Mouse (Mus musculus): ENCODE measurements at regions not wholly inside any gene's neighbourhood (a gene's known extent, or its start where the extent isn't known, plus 50 kb on each side); places are given as distances from the start of the nearest gene placed in this dataset.
A peak's percentile ranks its signal among the peaks of the same experiment; 100 is the strongest.
"Not testable (repeated sequence)": the region's sequence is repeated elsewhere in the genome, so short reads cannot be mapped to it uniquely, and the experiment has no call there.

GRCm38 (mm10) chr4:22237640-22238039, 119.7 kb upstream of the Fbxl4 start:
- H3K4me1 ChIP-seq (ENCODE audit: control insufficient read depth, insufficient read depth, low read length), result no peaks in the 10 kb centered on the region
- no peaks in the 10 kb centered on the region for H3K36me3 ChIP-seq (ENCODE audit: control insufficient read depth, insufficient read depth, low read length)
- H3K4me3 ChIP-seq (ENCODE audit: low read depth, low read length), result no peak overlapping the region
- 86% methylated on average over 3 of the region's 3 CpGs for WGBS
- no peak overlapping the region for H3K4me2 ChIP-seq (ENCODE audit: low read depth, low read length)
- no peak overlapping the region for H3K9ac ChIP-seq (replicated peaks; ENCODE audit: low read depth, low read length)
- no peak for ATAC-seq (ENCODE audit: low read depth)
- no peak overlapping the region for H3K27ac ChIP-seq (ENCODE audit: low read depth, low read length)
- no peaks in the 10 kb centered on the region for H3K27me3 ChIP-seq (ENCODE audit: control insufficient read depth, insufficient read depth, low read length)
- no peaks in the 10 kb centered on the region for H3K9me3 ChIP-seq (ENCODE audit: control insufficient read depth, low read length)

GRCm38 (mm10) chr4:22250276-22250675, 107.1 kb upstream of the Fbxl4 start:
- H3K27ac ChIP-seq (ENCODE audit: low read depth, low read length); H3K27me3 ChIP-seq (ENCODE audit: control insufficient read depth, insufficient read depth, low read length); H3K36me3 ChIP-seq (ENCODE audit: control insufficient read depth, insufficient read depth, low read length); H3K4me1 ChIP-seq (ENCODE audit: control insufficient read depth, insufficient read depth, low read length); H3K9ac ChIP-seq (replicated peaks; ENCODE audit: low read depth, low read length); H3K4me3 ChIP-seq (ENCODE audit: low read depth, low read length); H3K4me2 ChIP-seq (ENCODE audit: low read depth, low read length); H3K9me3 ChIP-seq (ENCODE audit: control insufficient read depth, low read length); ATAC-seq (ENCODE audit: low read depth): not testable (repeated sequence)
- 6% methylated on average over 1 of the region's 1 CpGs for WGBS

- H3K4me3 ChIP-seq (ENCODE audit: low read depth, low read length), result no peak overlapping the region
- no peaks in the 10 kb centered on the region for H3K4me1 ChIP-seq (ENCODE audit: control insufficient read depth, insufficient read depth, low read length)
- H3K27me3 ChIP-seq (ENCODE audit: control insufficient read depth, insufficient read depth, low read length), result no peaks in the 10 kb centered on the region
- no peaks in the 10 kb centered on the region for H3K36me3 ChIP-seq (ENCODE audit: control insufficient read depth, insufficient read depth, low read length)
- no peak overlapping the region for H3K9ac ChIP-seq (replicated peaks; ENCODE audit: low read depth, low read length)
- WGBS, result 52% methylated on average over 6 of the region's 6 CpGs
- no peak for ATAC-seq (ENCODE audit: low read depth)
- no peak overlapping the region for H3K27ac ChIP-seq (ENCODE audit: low read depth, low read length)
- no peaks in the 10 kb centered on the region for H3K9me3 ChIP-seq (ENCODE audit: control insufficient read depth, low read length)
- H3K4me2 ChIP-seq (ENCODE audit: low read depth, low read length), result no peak overlapping the region
Observed at GRCm38 (mm10) chr4:22263903-22264302, 93.4 kb upstream of the Fbxl4 start.

- no peak for ATAC-seq (ENCODE audit: low read depth)
- 79% methylated on average over 6 of the region's 6 CpGs for WGBS
- no peak overlapping the region for H3K9ac ChIP-seq (replicated peaks; ENCODE audit: low read depth, low read length)
- no peaks in the 10 kb centered on the region for H3K36me3 ChIP-seq (ENCODE audit: control insufficient read depth, insufficient read depth, low read length)
- no peaks in the 10 kb centered on the region for H3K9me3 ChIP-seq (ENCODE audit: control insufficient read depth, low read length)
- no peak overlapping the region for H3K4me3 ChIP-seq (ENCODE audit: low read depth, low read length)
- H3K27ac ChIP-seq (ENCODE audit: low read depth, low read length), result no peak overlapping the region
- H3K4me1 ChIP-seq (ENCODE audit: control insufficient read depth, insufficient read depth, low read length), result no peaks in the 10 kb centered on the region
- no peak overlapping the region for H3K4me2 ChIP-seq (ENCODE audit: low read depth, low read length)
- no peaks in the 10 kb centered on the region for H3K27me3 ChIP-seq (ENCODE audit: control insufficient read depth, insufficient read depth, low read length)
Observed at GRCm38 (mm10) chr4:22269064-22269463, 88.3 kb upstream of the Fbxl4 start.

- Histone ChIP-seq H3K4me2 (ENCODE audit: low read depth, low read length) (no peak overlapping the region), H3K27me3 (ENCODE audit: control insufficient read depth, insufficient read depth, low read length) (no peaks in the 10 kb centered on the region), H3K36me3 (ENCODE audit: control insufficient read depth, insufficient read depth, low read length) (no peaks in the 10 kb centered on the region), H3K9ac (replicated peaks; ENCODE audit: low read depth, low read length) (no peak overlapping the region), H3K27ac (ENCODE audit: low read depth, low read length) (no peak overlapping the region), H3K4me1 (ENCODE audit: control insufficient read depth, insufficient read depth, low read length) (no peaks in the 10 kb centered on the region), H3K9me3 (ENCODE audit: control insufficient read depth, low read length) (no peaks in the 10 kb centered on the region), H3K4me3 (ENCODE audit: low read depth, low read length) (no peak overlapping the region)
- WGBS, result 82% methylated on average over 4 of the region's 4 CpGs
- no peak for ATAC-seq (ENCODE audit: low read depth)
Observed at GRCm38 (mm10) chr4:22274178-22274577, 83.2 kb upstream of the Fbxl4 start.

GRCm38 (mm10) chr4:22282536-22283323, 74.6 kb upstream of the Fbxl4 start:
- no peak overlapping the region for H3K27ac ChIP-seq (ENCODE audit: low read depth, low read length)
- no peaks in the 10 kb centered on the region for H3K27me3 ChIP-seq (ENCODE audit: control insufficient read depth, insufficient read depth, low read length)
- H3K4me1 ChIP-seq (ENCODE audit: control insufficient read depth, insufficient read depth, low read length), result no peaks in the 10 kb centered on the region
- no peak overlapping the region for H3K4me2 ChIP-seq (ENCODE audit: low read depth, low read length)
- H3K9ac ChIP-seq (replicated peaks; ENCODE audit: low read depth, low read length), result no peak overlapping the region
- ATAC-seq (ENCODE audit: low read depth), result no peak
- no peak overlapping the region for H3K4me3 ChIP-seq (ENCODE audit: low read depth, low read length)
- no peaks in the 10 kb centered on the region for H3K36me3 ChIP-seq (ENCODE audit: control insufficient read depth, insufficient read depth, low read length)
- H3K9me3 ChIP-seq (ENCODE audit: control insufficient read depth, low read length), result no peaks in the 10 kb centered on the region
- 84% methylated on average over 4 of the region's 4 CpGs for WGBS

GRCm38 (mm10) chr4:22292169-22292568, 65.2 kb upstream of the Fbxl4 start:
- Histone ChIP-seq H3K27me3 (ENCODE audit: control insufficient read depth, insufficient read depth, low read length) (no peaks in the 10 kb centered on the region), H3K27ac (ENCODE audit: low read depth, low read length) (no peak overlapping the region), H3K36me3 (ENCODE audit: control insufficient read depth, insufficient read depth, low read length) (no peaks in the 10 kb centered on the region), H3K4me1 (ENCODE audit: control insufficient read depth, insufficient read depth, low read length) (no peaks in the 10 kb centered on the region), H3K9ac (replicated peaks; ENCODE audit: low read depth, low read length) (no peak overlapping the region), H3K4me3 (ENCODE audit: low read depth, low read length) (no peak overlapping the region), H3K4me2 (ENCODE audit: low read depth, low read length) (no peak overlapping the region), H3K9me3 (ENCODE audit: control insufficient read depth, low read length) (no peaks in the 10 kb centered on the region)
- ATAC-seq (ENCODE audit: low read depth), result no peak
- 57% methylated on average over 3 of the region's 3 CpGs for WGBS

- no peaks in the 10 kb centered on the region for H3K4me1 ChIP-seq (ENCODE audit: control insufficient read depth, insufficient read depth, low read length)
- H3K4me2 ChIP-seq (ENCODE audit: low read depth, low read length), result no peak overlapping the region
- no peak overlapping the region for H3K27ac ChIP-seq (ENCODE audit: low read depth, low read length)
- WGBS, result 87% methylated on average over 7 of the region's 7 CpGs
- ATAC-seq (ENCODE audit: low read depth), result no peak
- no peaks in the 10 kb centered on the region for H3K36me3 ChIP-seq (ENCODE audit: control insufficient read depth, insufficient read depth, low read length)
- no peak overlapping the region for H3K9ac ChIP-seq (replicated peaks; ENCODE audit: low read depth, low read length)
- no peak overlapping the region for H3K4me3 ChIP-seq (ENCODE audit: low read depth, low read length)
- H3K9me3 ChIP-seq (ENCODE audit: control insufficient read depth, low read length), result 0 out of 2 replicates have a peak, but pooled peaks cover 4% of the 10 kb centered on the region
- H3K27me3 ChIP-seq (ENCODE audit: control insufficient read depth, insufficient read depth, low read length), result no peaks in the 10 kb centered on the region
Observed at GRCm38 (mm10) chr4:22300206-22300605, 57.1 kb upstream of the Fbxl4 start.

- no peak overlapping the region for H3K4me2 ChIP-seq (ENCODE audit: low read depth, low read length)
- H3K36me3 ChIP-seq (ENCODE audit: control insufficient read depth, insufficient read depth, low read length), result no peaks in the 10 kb centered on the region
- H3K9ac ChIP-seq (replicated peaks; ENCODE audit: low read depth, low read length), result no peak overlapping the region
- no peak overlapping the region for H3K27ac ChIP-seq (ENCODE audit: low read depth, low read length)
- no peaks in the 10 kb centered on the region for H3K27me3 ChIP-seq (ENCODE audit: control insufficient read depth, insufficient read depth, low read length)
- ATAC-seq (ENCODE audit: low read depth), result peak; percentile 46; the same call in 1 of the 2 replicates
- WGBS, result 51% methylated on average over 9 of the region's 9 CpGs
- H3K4me3 ChIP-seq (ENCODE audit: low read depth, low read length), result no peak overlapping the region
- no peaks in the 10 kb centered on the region for H3K4me1 ChIP-seq (ENCODE audit: control insufficient read depth, insufficient read depth, low read length)
- 0 out of 2 replicates have a peak, but pooled peaks cover 4% of the 10 kb centered on the region for H3K9me3 ChIP-seq (ENCODE audit: control insufficient read depth, low read length)
Observed at GRCm38 (mm10) chr4:22301148-22301942, 56.0 kb upstream of the Fbxl4 start.
